Mouse (Mus musculus) ES-E14 (cell line): ENCODE measurements at regions not wholly inside any gene's neighbourhood (a gene's known extent, or its start where the extent isn't known, plus 50 kb on each side); places are given as distances from the start of the nearest gene placed in this dataset.

Experiments used
- DNase-seq: peaks from one replicate; pipeline ENCODE4 v3.0.0-alpha.2; 2013; ENCODE audit warnings: low read depth, low spot score
- H3K27ac ChIP-seq: 2 replicates; pipeline ENCODE4 v1.5.1; 2012; ENCODE audit warnings: low read depth, mild to moderate bottlenecking, low read length, moderate library complexity, mixed read lengths; ENCODE audit not compliant: poor library complexity, insufficient read depth, severe bottlenecking
- H3K36me3 ChIP-seq: 2 replicates; pipeline ENCODE4 v1.6.1; 2012; ENCODE audit warnings: mild to moderate bottlenecking, low read length, moderate library complexity, mixed read lengths; ENCODE audit not compliant: control insufficient read depth, poor library complexity, insufficient read depth, severe bottlenecking
- H3K4me1 ChIP-seq, 2 experiments: fragments of 150-350 bp in 1 of 2; sonication (generic) in 1 of 2; 2 replicates each; pipeline ENCODE4 v1.6.1; 2012; ENCODE audit warnings: low read length in 2 of 2, mild to moderate bottlenecking in 1 of 2, mixed read lengths in 1 of 2; ENCODE audit not compliant: control insufficient read depth in 2 of 2, insufficient read depth in 2 of 2, poor library complexity in 1 of 2
- H3K4me3 ChIP-seq, 2 experiments: fragments of 150-350 bp in 1 of 2; sonication (generic) in 1 of 2; 2 replicates each; pipeline ENCODE4 v1.5.1; 2012; ENCODE audit warnings: low read length in 2 of 2, low read depth in 1 of 2, mild to moderate bottlenecking in 1 of 2, mixed read lengths in 1 of 2; ENCODE audit not compliant: insufficient read depth in 1 of 2, poor library complexity in 1 of 2, severe bottlenecking in 1 of 2
- H3K9ac ChIP-seq: 2 replicates; pipeline ENCODE4 v1.6.1; 2012; ENCODE audit warnings: low read depth, mild to moderate bottlenecking, low read length, mixed read lengths; ENCODE audit not compliant: poor library complexity, insufficient read depth, severe bottlenecking
- H3K9me3 ChIP-seq: fragments of 150-350 bp; sonication (generic); 2 replicates; pipeline ENCODE4 v1.6.1; 2012; ENCODE audit warnings: low read depth, mild to moderate bottlenecking, low read length; ENCODE audit not compliant: control insufficient read depth, insufficient read depth
- CHD2 ChIP-seq: IDR thresholded peaks from 2 replicates; pipeline ENCODE4 v1.6.1; 2014; ENCODE audit warnings: mild to moderate bottlenecking, low read depth, low read length, inconsistent platforms
- HCFC1 ChIP-seq: IDR thresholded peaks from 2 replicates; pipeline ENCODE4 v1.6.1; 2012; ENCODE audit warnings: low read length, inconsistent platforms, borderline replicate concordance; ENCODE audit not compliant: insufficient read depth
- MAFK ChIP-seq: IDR thresholded peaks from 2 replicates; pipeline ENCODE4 v1.6.1; 2014; ENCODE audit warnings: mild to moderate bottlenecking, low read depth, low read length, inconsistent platforms; ENCODE audit not compliant: insufficient read depth
- ZC3H11A ChIP-seq: IDR thresholded peaks from 2 replicates; pipeline ENCODE4 v1.6.1; 2012; ENCODE audit warnings: low read depth, mild to moderate bottlenecking, inconsistent platforms, low read length, borderline replicate concordance
- ZNF384 ChIP-seq: IDR thresholded peaks from 2 replicates; pipeline ENCODE4 v1.6.1; 2012; ENCODE audit warnings: low read depth, low read length, inconsistent platforms
- in situ Hi-C, 2 experiments: fragments of 600-800 bp; cut with MboI; formaldehyde crosslinking; loops; one replicate each; pipeline ENCODE4 v1.15.1; 2025; ENCODE audit warnings: low sequenced_read_pairs in 2 of 2, inconsistent platforms in 1 of 2; ENCODE audit not compliant: unreplicated experiment in 2 of 2

DNA sequence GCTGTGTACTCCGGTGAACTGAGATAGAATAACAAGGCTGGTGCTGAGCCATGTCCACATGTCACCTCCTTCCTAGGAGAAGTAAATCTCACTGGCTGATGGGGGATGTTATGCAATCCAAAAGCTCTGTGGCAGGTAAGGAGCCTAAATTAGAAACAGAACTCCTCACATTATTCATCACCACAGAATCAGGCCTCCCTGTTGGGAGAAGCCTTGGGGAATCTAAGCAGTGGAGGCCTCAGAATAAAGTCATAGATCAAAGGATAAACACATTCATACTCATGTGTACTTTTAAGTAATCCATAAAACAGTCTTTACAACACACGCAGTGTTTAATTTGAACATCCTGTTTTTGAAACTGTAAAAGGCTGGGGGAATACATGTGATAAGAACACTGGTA, 1318.7 kb downstream of the Slc22a22 start:
- DNase-seq: no peak
- in situ Hi-C loops: no loop called here
- Histone ChIP-seq H3K4me1 (no peaks in the 10 kb centered on the region), H3K36me3 (no peaks in the 10 kb centered on the region), H3K27ac (no peak overlapping the region), H3K9me3 (no peaks in the 10 kb centered on the region), H3K9ac (no peak overlapping the region), H3K4me3 (no peak overlapping the region)
- TF ChIP-seq ZC3H11A (no peak), CHD2 (no peak), HCFC1 (no peak), ZNF384 (no peak), MAFK (no peak)

DNA sequence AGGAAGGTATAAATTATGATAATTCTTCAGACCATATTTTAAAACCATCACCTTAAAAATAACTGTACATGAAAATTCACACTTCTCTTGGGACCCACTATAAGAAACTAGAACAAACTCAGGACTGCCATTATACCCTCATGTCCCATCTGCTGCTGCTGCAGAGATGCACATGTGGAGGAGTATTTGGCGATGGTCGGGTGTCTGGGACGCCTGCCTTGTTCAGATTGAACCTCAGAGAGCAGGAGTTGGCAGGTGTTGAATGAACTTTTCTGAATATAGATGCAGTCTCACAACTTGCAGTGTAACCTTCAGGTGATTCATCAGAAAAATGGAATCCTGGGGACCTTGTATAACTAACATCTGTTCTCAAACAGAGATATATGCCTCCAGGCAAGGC, 1338.0 kb downstream of the Slc22a22 start:
- Histone ChIP-seq H3K36me3 (no peaks in the 10 kb centered on the region), H3K9me3 (no peaks in the 10 kb centered on the region), H3K27ac (no peak overlapping the region), H3K4me1 (no peaks in the 10 kb centered on the region), H3K4me3 (no peak overlapping the region), H3K9ac (no peak overlapping the region)
- in situ Hi-C loops: no loop called here
- DNase-seq: no peak
- TF ChIP-seq MAFK (no peak), HCFC1 (no peak), ZC3H11A (no peak), ZNF384 (no peak), CHD2 (no peak)

DNA sequence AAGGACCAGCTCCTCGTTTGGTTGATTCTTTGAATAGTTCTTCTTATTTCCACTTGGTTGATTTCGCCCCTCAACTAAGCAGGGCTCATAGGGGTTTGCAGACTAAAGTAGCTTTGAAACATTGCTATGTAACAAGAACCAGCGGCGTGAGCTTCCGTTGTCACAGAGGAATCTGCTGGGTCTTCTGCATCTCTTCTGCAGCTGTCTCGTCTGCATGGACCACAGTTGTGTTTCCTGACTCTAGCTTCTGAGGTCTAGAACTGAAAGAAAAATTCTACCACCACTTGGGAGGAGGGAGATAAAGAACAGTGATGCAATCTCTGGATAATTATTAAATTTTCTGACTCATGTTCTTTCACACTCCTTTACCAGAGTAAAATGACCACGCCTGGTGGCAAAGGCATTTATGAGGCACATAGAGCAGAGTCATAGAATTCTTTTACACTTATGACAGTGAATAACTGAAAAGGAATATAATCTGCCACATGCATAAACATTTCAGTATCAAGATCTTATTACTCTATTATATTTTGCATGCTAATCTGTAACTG, 1340.9 kb downstream of the Slc22a22 start:
- Histone ChIP-seq H3K4me1 (no peaks in the 10 kb centered on the region), H3K36me3 (no peaks in the 10 kb centered on the region), H3K27ac (no peak overlapping the region), H3K9ac (no peak overlapping the region), H3K4me3 (no peak overlapping the region), H3K9me3 (no peaks in the 10 kb centered on the region)
- DNase-seq: no peak
- in situ Hi-C loops: no loop called here
- no peak for TF ChIP-seq HCFC1
- TF ChIP-seq MAFK: no peak
- TF ChIP-seq ZNF384: no peak
- no peak for TF ChIP-seq ZC3H11A
- no peak for TF ChIP-seq CHD2

- in situ Hi-C loops: no loop called here
- TF ChIP-seq ZNF384: no peak
- TF ChIP-seq CHD2: no peak
- no peak for TF ChIP-seq HCFC1
- no peak for TF ChIP-seq MAFK
- TF ChIP-seq ZC3H11A: no peak
- DNase-seq: no peak
- Histone ChIP-seq H3K4me3 (no peak overlapping the region), H3K9ac (no peak overlapping the region), H3K9me3 (no peaks in the 10 kb centered on the region), H3K4me1 (no peaks in the 10 kb centered on the region), H3K36me3 (no peaks in the 10 kb centered on the region), H3K27ac (no peak overlapping the region)
Measured at GRCm38 (mm10) chr15:56128029-56128428, 1349.4 kb downstream of the Slc22a22 start.
